Mouse (Mus musculus): ENCODE results near the gene Ptprt.
A peak's percentile ranks its signal among the peaks of the same experiment; 100 is the strongest.

Gene Ptprt

DNA sequence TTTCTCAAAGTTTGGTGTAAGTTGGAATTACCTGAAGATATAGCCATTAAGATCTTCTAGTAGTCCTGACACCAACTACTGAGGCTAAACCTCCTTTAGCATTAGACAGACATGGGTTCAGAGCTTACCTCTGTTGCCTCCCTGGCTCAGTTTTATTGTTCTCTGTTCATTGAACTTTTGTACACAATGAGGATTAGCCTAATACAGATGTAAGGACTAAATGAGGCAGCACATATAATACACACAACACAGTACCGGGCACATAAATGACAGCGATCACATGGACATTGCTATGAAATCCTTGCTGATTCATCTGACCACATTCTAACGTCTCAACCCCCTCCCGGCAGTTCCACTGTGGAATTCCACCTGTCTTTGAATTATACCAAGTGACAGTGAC, 1003.9 kb downstream of the Ptprt start:
- DNase-seq: no peak

DNA sequence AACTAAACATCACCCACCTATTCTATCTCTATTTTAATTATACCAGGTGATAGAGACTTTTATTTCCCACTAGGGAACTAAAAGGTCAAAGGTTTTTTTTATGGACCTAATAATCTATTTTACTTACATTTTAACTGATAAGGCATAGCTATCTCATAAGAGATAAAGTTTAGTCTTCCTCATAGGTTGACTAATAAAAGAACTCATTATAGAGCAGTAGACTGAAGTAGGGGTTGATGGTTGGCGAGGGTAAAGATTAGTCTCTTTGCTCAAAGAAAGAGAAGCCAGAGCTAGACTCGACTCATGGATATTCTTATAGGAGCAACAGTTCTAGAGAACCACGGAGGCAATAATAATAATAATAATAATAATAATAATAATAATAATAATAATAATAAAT, 1004.3 kb downstream of the Ptprt start:
- DNase-seq: no peak

DNA sequence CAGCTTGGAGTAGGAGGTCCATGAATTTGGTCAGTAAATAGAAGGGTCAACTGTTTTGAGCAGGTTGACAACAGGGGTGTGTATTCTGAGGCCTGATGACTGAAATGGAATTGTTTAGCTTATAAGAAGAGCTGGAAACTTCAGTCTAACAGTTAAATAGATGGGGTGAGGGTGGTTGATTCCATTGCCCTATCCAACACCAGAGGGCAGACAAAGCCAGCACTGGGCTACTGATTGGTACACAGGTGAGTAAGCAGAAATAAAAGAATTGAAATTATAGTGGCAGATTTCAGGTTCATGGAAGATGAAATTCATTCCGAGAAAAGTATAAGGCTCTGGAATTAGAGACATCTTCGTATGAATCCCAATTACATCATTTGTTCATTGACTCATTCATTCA, 1020.1 kb downstream of the Ptprt start:
- no peak for DNase-seq

DNA sequence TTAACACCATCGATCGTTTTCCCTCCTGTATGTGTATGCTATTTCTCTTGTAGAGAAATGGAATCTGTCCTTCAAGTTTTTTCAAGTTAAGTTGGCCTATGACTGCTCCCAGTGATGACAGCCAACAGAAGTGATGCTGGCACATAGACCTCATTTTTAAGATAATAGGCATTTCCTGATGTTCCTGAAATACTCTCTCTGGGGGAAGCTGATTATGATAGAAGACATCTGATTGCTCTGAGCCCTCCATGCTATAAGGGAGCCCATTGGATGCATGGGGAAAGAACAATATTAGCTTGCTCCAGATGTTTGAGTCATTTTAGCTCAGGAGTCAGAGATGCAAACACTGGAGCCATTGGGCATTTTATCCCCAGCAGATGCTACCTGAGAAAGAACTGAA, 1026.9 kb downstream of the Ptprt start:
- DNase-seq: no peak

DNA sequence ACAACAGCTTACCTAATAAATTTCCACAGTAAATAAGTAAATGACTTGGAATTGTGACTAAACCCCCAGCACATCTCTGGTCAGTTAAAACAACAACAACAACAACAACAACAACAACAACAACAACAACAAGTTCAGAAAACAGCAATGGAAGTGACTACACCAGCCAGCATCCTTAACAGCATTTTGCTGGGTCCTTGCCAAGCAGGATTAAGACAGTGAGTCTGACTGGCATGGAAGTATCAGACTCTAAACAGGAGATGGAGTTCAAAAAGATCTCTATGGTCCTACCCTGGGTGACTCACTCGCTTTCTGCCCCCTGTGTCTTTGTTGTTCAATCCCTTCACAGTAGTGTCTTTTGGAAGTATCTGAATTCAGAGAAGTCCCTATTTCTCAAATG, 1035.1 kb downstream of the Ptprt start:
- no peak for DNase-seq

DNA sequence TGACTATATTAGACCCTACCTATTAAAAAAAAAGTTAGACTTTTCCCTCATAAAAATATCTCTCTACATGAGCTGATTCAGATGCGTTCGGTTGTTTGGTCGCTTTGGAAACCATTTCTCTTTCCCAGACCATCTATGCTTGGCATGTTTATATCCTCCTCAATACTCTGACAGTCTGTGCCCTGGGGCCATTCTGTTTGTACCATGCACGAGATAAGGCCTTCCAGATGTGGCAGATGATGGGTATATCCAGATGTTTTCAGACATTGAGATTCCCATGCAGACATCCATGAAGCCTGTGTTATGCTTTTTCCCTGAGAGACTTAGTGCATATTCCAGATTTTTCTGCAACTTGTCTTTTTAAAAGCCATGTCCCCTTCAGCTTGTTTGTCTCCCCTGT, 1052.5 kb downstream of the Ptprt start:
- DNase-seq: no peak

DNA sequence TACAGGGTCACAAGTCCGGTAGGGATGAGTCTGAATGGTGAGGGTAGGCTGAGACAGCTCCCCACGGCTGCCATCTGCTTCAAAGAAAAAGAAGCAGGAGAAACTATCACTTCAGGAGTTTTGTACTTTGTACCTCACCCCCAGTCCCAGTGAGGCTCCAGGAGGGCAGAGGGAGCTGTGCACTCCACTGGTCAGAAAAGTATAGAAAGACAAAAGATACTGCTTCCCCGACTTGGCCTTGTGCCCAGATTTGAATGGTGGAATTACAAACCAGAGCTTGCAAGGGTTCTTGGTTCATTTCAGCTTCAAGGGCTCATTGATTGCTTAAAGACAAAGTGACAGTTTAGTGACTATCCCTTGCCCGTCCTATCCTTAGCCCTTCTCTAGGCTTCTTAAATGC, 1053.6 kb downstream of the Ptprt start:
- no peak for DNase-seq

DNA sequence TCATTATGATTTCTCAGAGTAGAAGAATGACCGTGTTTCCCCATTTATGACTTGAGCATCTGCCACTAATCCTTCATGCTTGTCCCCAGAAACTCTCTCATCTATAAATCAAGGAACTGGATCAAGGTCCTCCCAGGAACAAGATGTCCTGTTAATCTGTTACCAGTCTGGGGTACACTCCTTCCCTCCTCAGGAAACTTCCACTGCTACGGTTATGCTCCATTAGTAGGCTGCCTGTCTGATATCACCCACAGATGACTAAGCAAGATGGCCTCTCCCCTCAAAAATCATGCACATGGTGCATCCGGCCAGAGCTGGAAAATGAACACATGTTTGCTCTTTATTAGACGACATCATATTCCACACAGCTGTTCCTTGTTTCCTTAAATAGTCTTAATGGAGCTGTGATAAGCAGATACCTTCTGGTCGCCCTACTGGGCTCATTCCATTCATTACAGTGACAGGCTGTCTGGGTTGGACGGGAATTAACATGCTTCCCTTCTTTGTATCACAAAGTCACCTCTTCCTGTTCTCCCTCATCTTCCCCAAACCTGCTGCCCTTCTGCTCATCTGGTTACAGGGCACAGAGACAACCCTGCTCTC, 1060.6 kb downstream of the Ptprt start:
- DNase-seq: no peak

DNA sequence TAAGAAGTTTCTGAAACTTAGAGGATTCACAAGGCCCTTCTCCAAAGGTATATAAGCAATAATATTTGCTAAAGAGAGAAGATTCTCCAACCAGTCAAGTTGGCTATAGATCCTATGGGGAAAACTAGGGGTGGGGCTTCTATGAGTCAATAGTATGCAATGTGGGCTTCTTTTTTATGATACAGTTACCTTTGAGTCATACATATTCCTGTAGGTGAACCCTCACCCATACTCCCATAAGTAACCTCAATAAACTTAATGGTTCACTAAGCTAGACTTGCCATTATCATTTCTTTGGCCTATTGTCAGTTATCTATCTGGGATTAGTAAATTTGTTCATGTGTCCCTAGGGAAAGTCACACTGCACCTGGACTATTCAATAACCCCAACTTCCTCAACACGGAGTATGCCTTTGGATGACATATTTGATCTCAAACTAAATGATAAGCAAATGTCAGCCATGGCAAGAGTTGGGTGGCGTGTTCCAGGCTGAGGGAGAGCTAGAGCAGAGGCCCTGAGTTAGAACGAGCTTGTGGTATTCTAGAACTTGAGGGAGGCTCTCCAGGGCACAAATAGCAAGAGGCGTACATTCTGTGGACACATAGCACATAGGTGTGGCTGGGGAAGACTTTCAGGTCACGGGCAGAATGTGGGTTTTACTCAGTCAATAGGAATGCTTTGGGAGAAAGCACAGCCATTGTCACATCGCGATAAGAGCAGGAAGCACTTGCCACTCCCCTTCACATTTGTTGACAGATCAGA, 1067.4 kb downstream of the Ptprt start:
- no peak for DNase-seq

DNA sequence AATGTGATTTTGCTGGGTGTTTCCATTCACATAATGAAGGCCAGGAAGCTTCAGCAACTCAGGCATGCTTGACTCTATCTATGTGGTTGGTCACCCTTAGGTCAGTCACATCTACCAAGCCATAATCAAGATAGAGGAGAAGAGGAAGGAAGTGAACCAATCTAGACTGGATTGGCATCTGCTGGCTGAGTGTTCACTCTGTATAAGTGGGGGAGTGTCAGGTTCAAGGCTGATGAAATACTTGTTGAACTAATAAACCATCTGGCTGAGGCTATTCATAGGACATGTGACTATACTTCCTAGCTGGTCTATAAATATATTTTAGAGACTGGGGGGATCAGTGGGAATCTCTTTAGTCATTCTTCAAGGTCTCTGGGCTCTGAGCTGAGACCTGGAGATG, 1086.5 kb downstream of the Ptprt start:
- no peak for DNase-seq

DNA sequence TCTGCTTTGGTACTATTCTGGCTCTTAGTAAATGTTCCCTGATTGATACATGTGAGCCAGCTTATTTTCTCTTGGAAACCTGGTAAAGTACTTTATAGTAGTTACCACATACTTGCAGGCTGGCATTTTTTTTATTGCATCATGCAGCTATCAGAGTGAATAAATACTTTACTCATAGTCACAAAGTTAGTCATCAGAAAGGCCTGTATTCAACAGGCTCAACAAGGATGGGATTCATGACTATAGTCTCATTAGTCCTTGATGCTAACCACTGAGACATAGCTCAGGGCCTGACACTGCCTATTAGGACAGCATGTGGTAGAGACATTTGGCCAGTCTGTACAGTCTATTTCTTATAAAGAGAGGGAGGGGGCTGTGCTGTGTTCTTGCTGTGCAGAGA, 1088.7 kb downstream of the Ptprt start:
- no peak for DNase-seq

DNA sequence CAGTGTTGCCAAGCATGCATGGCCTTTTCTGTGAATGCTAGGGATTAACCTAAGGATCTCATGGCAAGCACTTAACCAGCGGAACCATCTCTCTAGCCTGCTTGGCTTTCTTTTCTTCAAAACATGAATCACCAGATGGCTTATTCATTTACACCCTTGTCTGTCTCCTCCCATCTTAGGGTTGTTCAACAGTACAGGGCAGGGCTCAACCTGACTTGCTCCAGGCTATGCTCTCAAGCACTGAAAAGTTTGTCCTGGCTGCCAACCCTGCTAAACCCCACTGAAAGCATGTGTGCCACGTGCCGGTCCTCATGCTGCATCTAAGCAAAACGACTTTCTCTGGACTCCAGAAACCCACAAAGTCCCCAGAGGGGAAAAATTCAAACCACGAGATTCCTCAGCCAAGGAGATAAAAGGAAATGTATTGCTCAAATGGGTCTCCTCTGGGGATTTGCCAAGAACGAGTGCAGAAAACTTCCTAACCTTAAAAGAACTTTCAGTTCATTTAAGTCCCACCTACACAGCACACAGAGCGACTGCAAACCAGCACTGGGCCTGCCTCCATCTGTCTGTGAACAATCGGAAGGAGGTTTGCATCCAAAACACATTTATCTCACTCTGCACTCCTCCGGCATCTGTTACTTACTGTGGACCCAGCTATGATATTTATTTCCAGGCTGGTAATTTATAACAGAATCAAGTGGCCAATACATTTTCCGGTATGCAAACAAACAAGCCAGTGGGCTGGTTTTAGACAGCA, 1090.5 kb downstream of the Ptprt start:
- DNase-seq: no peak

DNA sequence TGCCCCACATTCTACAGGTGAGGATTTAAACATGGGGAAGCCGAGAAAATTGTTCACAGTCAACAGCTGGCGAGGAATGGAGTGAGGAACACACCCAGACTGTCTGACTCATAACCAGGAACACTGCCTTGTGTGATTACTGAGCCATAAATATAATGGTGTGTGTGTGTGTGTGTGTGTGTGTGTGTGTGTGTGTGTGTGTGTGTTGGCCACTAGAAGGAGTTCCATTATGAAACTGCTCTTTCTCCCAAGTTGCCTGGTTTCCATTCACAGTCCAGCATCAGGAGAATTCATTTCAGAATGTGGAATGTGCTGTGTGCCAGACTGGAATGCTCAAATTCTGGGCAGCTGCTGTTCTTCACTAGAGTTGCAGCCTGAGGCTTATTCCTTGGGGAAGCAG, 1099.4 kb downstream of the Ptprt start:
- no peak for DNase-seq

DNA sequence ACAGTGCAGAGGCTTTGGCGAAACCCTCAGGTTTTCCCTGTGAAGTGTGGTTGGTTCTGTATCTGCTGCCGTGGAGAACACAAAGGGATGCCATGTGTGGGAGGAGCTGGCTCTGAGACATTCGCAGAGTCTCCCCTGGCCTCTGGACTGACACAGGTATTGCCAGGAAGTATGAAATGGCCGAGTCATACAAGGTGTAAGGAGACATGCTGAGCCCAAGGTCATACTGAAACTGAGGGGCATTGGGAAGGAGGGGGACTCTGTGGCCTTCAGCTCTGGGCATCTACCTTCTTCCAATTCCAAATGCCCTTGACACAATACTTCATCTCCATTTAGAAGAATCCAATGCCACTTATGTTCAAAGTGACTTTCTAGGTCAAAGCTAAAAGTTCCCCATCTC, 1103.1 kb downstream of the Ptprt start:
- no peak for DNase-seq

DNA sequence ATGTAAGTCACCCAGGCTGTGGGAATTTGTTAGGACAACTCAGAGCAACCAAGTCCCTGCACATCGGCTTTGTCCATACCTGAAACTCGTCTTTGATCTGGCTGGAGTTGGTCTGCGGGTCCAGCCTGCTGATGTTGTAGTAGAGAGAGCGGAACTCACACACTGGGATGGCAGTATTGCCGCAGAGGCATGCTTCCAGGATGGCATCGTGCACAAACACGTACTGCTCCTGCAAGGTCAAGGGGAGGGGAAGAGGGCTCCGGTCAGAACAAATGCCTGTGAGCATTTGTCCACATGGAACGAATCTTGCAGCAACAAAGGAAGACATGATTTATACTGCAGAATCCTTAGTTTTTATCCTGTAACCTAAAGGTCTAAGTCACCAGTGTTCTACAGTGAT, 1107.3 kb downstream of the Ptprt start:
- no peak for DNase-seq

DNA sequence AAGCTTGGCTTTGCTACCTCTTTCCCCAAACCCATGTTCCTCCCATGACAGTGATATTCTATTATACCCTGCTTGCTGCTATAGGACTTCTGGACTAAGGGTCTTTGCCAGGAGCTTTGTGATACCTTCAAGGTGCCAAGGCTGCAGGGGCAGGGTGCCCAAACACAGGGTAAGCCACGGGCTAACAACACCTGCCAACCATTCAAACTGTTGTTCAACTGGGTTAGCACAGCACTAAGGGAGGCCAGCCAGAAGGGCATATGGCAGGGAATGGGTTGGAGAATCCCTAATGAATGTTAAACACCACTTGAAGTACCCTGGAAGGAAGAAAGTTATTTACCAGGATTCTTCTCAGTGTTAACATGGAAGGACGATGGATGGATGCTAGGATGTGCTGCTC, 1108.9 kb downstream of the Ptprt start:
- peak; percentile 74 for DNase-seq

DNA sequence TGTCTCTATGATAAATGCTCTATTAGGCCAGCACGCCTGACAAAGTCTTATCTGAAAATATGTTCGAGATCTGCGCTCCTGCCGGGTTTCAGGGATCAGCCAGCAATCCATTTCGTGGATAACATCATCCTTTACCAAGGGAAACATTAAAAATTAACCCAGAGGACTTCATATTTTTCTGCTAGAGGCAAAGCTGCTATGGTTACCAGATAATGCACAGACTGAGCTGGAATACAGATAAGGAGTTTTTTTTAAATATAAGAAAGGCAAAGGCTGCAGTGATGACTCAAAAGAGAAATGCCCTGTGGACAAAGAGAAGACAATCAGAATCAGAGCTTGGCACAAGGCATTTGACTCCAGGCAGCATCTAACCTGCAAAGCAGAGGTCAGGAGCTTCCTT, 1111.4 kb downstream of the Ptprt start:
- no peak for DNase-seq

DNA sequence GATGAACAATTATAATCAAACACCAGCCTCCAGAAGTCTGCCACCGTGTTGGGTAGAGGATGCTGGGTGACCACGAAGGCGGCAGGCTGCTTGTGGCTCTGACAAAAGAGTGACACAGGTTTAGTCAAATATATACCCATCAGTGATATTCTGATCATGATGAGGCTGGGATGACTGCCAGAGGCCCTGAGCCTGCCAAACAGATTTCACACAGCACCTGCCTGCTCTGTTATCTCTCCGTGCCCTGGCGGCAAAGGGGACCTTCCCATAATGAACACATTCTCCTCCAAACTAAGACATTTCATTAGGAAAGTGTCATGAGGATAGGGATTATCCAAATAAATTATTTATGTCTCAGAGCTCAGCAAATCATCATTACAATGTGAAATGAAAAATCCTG, 1113.6 kb downstream of the Ptprt start:
- DNase-seq: peak; percentile 56

DNA sequence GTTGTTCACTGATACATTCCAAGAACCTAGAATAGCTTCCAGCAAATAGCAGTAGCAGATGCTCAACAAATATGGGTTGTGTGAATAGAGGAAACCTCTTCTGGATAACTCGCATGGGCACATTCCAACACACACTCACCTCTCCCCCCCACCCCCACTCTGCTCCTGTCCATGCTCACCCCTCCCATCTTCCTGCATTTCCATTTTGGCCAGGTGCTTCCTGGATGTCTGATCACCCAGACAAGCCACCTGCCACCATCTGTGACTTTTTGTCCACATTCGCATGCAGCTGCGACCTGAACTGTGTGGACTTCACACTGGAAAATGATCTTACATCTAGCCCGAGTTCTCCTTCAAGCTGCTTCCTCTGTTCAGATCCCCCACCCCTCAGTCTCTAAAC, 1115.5 kb downstream of the Ptprt start:
- no peak for DNase-seq

DNA sequence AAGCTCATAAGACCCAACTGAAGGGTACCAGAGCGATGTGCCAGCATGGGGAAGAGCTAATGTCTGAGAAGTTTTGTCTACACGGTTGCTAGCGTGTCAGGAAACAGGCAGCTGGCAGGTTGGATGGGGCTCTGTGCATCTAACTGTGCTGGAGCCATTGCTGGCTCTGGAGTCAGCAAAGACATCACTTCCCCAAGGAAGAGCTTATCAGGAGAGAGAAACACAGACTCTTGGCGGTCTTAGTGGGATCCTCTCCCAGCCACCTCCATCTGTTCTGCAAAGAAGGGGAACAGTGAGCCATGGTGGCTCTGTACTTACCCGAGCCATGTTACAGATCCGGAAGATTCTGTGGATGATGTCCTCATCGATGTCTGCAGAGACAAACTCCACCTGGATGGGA, 1126.8 kb downstream of the Ptprt start:
- DNase-seq: no peak

DNA sequence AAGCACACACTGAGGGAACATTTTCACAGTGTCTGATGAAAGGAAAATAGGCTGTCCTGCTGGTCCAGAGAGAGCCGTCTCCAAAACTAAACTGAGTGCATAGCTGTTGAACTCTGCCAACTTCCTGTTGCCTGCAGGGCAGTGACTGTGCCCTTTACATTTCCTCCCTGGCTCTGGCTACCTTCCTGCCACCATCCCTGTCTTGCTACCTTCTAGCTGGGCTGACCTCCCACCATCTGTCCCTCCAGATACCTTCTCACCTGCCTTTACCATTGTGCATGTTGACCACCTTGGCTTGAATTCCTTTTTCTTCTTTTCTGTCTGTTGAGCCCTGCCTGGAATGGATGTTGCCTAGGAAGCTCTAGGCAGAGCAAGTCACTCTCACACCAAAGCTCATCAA, 1133.8 kb downstream of the Ptprt start:
- peak; percentile 82 for DNase-seq

DNA sequence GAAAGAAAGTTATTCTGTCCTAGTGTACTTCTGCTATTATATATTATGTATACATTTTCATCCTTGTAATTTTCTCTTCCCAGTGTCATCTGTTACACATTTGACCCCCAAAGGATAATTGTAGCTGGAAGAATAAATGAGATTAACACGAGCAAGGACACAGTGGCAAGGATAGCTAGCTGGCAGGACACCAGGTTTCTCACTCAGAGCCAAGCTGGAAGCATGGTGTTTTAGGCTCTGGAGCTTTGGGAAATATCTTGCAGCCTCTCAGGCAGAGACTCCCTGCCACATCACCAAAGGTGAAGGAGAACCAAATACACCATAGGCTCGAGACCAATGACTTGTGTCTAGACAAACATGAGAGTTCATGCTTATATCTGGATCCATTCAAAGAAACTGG, 1141.3 kb downstream of the Ptprt start:
- no peak for DNase-seq

DNA sequence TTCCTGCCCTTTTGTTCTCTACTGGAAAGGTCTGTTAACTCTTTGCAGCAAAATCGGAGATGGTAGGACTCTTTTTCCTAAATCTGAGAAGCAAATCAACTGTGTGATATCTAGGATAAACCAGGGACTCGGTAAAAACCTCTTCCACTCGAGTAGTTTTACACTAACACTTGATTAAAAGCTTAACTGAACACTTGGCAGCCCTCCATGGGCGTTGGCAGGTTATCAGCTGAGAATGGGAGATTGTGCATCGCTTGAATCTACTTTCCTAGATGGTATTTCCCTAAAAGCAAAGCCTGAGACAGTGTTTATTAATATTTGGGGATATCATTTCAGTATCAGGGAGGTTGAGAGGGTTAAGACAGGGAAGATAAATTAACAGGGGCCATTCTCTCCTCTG, 1144.0 kb downstream of the Ptprt start:
- DNase-seq: peak; percentile 76

DNA sequence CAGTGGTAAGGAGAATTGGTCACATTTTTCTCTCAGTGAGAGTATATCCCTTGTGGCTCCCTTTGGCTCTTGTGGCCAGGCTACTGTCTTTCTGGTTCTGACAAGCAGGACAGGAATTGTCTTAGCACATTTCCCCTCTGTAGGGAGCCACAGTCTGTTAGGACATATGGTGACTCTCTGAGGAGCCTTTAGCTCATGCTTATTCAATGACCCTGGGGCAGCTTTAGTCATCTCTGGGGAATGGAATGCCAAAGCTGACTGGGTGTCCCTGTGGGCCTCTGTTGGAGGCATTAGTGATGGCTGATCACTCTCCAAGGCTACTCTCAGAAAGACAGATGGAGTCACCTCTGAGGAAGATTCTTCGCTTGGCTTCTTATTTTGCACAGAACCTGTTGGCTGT, 1147.7 kb downstream of the Ptprt start:
- peak; percentile 89 for DNase-seq

All from cerebellum, adult 11-12 months (tissue).